Mouse (Mus musculus): ENCODE measurements at regions not wholly inside any gene's neighbourhood (a gene's known extent, or its start where the extent isn't known, plus 50 kb on each side); places are given as distances from the start of the nearest gene placed in this dataset.
A peak's percentile ranks its signal among the peaks of the same experiment; 100 is the strongest.
"Not testable (repeated sequence)": the region's sequence is repeated elsewhere in the genome, so short reads cannot be mapped to it uniquely, and the experiment has no call there.

- 27% methylated on average over 6 of the region's 6 CpGs for WGBS
- not testable (repeated sequence) for H3K27ac ChIP-seq (ENCODE audit: insufficient read depth, low read depth, low read length); H3K4me1 ChIP-seq (ENCODE audit: control insufficient read depth, insufficient read depth, low read length); H3K36me3 ChIP-seq (ENCODE audit: control insufficient read depth, insufficient read depth, low read length); H3K27me3 ChIP-seq (replicated peaks; ENCODE audit: control insufficient read depth, insufficient read depth, low read length); H3K4me3 ChIP-seq (ENCODE audit: insufficient read depth, low read depth, low read length)
- TF ChIP-seq CTCF (conservative IDR thresholded peaks at IDR 0.05; ENCODE audit: insufficient read depth, insufficient read length, low read depth, low read length), result peak; percentile 41
- peak; percentile 25 for DNase-seq
Observed at GRCm38 (mm10) chr3:3302657-3303056, 2447.9 kb upstream of the Gm8797 start.

DNA sequence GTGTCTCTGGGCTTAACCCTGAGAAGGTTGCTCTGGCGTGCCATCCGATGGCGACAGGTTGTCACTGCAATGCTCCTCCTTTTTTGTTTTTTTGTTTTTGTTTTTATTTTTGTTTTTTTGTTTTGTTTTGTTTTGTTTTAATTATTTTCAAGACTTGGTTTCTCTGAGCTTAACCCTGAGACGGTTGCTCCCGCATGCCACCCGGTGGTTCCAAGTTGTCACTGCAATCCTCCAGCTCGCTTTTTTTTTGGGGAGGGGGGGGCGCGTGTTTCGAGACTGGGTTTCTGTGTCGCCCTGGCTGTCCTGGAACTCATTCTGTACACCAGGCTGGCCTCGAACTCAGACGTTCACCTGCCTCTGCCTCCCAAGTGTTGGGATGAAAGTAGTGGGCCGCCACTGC is 2442.1 kb upstream of the Gm8797 start:
- TF ChIP-seq CTCF (conservative IDR thresholded peaks at IDR 0.05; ENCODE audit: insufficient read depth, insufficient read length, low read depth, low read length) (no peak), POLR2A (IDR thresholded peaks at IDR 0.05; ENCODE audit: low read depth, low read length) (no peak)
- Histone ChIP-seq H3K27me3 (replicated peaks; ENCODE audit: control insufficient read depth, insufficient read depth, low read length) (no peaks in the 10 kb centered on the region), H3K36me3 (ENCODE audit: control insufficient read depth, insufficient read depth, low read length) (no peaks in the 10 kb centered on the region), H3K4me3 (ENCODE audit: insufficient read depth, low read depth, low read length) (no peak overlapping the region), H3K27ac (ENCODE audit: insufficient read depth, low read depth, low read length) (no peak overlapping the region), H3K4me1 (ENCODE audit: control insufficient read depth, insufficient read depth, low read length) (no peaks in the 10 kb centered on the region)
- 59% methylated on average over 14 of the region's 14 CpGs for WGBS
- DNase-seq, result no peak

- H3K4me1 ChIP-seq (ENCODE audit: control insufficient read depth, insufficient read depth, low read length), result no peaks in the 10 kb centered on the region
- H3K4me3 ChIP-seq (ENCODE audit: insufficient read depth, low read depth, low read length), result no peak overlapping the region
- no peak for DNase-seq
- no peaks in the 10 kb centered on the region for H3K27me3 ChIP-seq (replicated peaks; ENCODE audit: control insufficient read depth, insufficient read depth, low read length)
- 64% methylated on average over 18 of the region's 18 CpGs for WGBS
- no peak overlapping the region for H3K27ac ChIP-seq (ENCODE audit: insufficient read depth, low read depth, low read length)
- TF ChIP-seq CTCF (conservative IDR thresholded peaks at IDR 0.05; ENCODE audit: insufficient read depth, insufficient read length, low read depth, low read length) (no peak), POLR2A (IDR thresholded peaks at IDR 0.05; ENCODE audit: low read depth, low read length) (no peak)
- H3K36me3 ChIP-seq (ENCODE audit: control insufficient read depth, insufficient read depth, low read length), result no peaks in the 10 kb centered on the region
Observed at GRCm38 (mm10) chr3:3308996-3309395, 2441.6 kb upstream of the Gm8797 start.

GRCm38 (mm10) chr3:3310811-3311210 is 2439.8 kb upstream of the Gm8797 start:
- TF ChIP-seq CTCF (conservative IDR thresholded peaks at IDR 0.05; ENCODE audit: insufficient read depth, insufficient read length, low read depth, low read length) (no peak), POLR2A (IDR thresholded peaks at IDR 0.05; ENCODE audit: low read depth, low read length) (no peak)
- Histone ChIP-seq H3K36me3 (ENCODE audit: control insufficient read depth, insufficient read depth, low read length) (no peaks in the 10 kb centered on the region), H3K27ac (ENCODE audit: insufficient read depth, low read depth, low read length) (no peak overlapping the region), H3K4me3 (ENCODE audit: insufficient read depth, low read depth, low read length) (no peak overlapping the region), H3K27me3 (replicated peaks; ENCODE audit: control insufficient read depth, insufficient read depth, low read length) (no peaks in the 10 kb centered on the region), H3K4me1 (ENCODE audit: control insufficient read depth, insufficient read depth, low read length) (no peaks in the 10 kb centered on the region)
- peak; percentile 5 for DNase-seq
- 19% methylated on average over 1 of the region's 1 CpGs for WGBS

DNA sequence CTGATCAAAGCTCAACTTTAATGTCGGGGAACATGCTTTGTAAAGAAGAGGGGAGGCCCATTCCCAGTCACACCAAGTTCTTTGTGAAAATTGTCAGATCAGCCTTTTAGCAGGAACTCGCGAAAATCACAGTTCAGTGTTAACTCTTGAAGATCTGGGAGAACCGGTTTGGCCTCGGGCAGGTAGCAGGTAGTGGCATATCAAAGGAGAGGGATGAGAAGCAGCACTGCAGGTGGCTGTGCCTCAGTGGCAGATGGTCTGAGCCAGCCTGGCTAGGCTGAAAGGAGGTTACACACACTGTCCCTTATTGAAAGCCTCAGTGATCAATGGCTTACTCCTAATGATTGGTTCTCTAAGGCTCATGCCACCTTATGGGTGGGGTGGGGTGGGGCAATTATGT is 2401.0 kb upstream of the Gm8797 start:
- no peak overlapping the region for H3K4me3 ChIP-seq (ENCODE audit: insufficient read depth, low read depth, low read length)
- 25% methylated on average over 5 of the region's 5 CpGs for WGBS
- no peaks in the 10 kb centered on the region for H3K4me1 ChIP-seq (ENCODE audit: control insufficient read depth, insufficient read depth, low read length)
- no peak for DNase-seq
- H3K36me3 ChIP-seq (ENCODE audit: control insufficient read depth, insufficient read depth, low read length), result no peaks in the 10 kb centered on the region
- H3K27me3 ChIP-seq (replicated peaks; ENCODE audit: control insufficient read depth, insufficient read depth, low read length), result no peaks in the 10 kb centered on the region
- H3K27ac ChIP-seq (ENCODE audit: insufficient read depth, low read depth, low read length), result no peak overlapping the region
- TF ChIP-seq CTCF (conservative IDR thresholded peaks at IDR 0.05; ENCODE audit: insufficient read depth, insufficient read length, low read depth, low read length) (no peak), POLR2A (IDR thresholded peaks at IDR 0.05; ENCODE audit: low read depth, low read length) (no peak)

DNA sequence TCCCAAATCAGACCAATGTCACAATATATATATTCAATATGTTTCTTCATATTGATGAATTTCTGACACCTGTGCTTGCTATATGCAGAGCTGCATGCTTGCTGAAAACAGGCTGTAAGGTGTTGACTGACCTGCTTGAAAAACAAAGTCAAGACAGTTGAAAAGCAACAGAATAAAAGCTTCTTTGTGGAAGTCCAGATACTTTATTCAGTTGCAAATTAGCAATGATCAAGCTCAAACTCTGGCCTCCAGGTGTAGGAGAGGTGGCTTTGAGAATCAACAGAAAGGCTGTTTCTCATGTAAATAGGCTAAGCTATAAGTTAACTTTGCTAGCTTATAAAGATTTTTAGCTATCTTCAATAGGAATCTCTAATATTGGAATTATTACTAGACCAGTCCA is 2379.7 kb upstream of the Gm8797 start:
- not testable (repeated sequence) for H3K27me3 ChIP-seq (replicated peaks; ENCODE audit: control insufficient read depth, insufficient read depth, low read length); H3K4me1 ChIP-seq (ENCODE audit: control insufficient read depth, insufficient read depth, low read length); H3K4me3 ChIP-seq (ENCODE audit: insufficient read depth, low read depth, low read length); DNase-seq; H3K36me3 ChIP-seq (ENCODE audit: control insufficient read depth, insufficient read depth, low read length); H3K27ac ChIP-seq (ENCODE audit: insufficient read depth, low read depth, low read length)

DNA sequence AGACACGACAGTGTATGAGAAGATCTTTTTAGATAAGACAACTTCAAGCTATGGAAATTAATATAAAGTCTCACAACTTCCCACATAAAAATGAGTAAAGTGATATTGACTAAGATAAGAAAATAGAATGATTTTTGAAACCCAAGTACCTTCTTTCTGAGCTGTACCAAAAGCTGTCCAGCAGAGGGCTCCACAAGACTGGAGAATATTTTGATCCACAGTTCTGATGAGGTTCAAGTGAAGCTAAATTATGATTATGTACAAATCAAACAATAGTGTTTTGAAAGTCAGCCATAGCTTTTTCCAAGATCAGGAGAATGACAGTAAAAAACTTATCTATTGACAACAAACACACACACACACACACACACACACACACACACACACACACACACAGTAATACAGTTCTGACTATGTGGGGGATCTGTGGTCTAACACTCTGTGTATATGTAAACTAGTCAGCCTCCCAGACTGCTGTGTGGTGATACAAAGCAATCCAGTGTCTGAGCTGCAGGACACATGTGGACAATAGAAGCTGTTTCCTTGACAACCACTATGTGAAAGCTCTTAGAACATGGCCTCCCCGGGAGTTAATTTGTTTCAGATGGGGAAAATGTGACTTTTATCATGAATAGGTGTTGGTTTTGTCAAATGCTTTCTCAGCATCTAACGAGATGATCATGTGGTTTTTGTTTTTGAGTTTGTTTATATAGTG is 2362.4 kb upstream of the Gm8797 start:
- Histone ChIP-seq H3K27ac (ENCODE audit: insufficient read depth, low read depth, low read length) (no peak overlapping the region), H3K4me1 (ENCODE audit: control insufficient read depth, insufficient read depth, low read length) (no peaks in the 10 kb centered on the region), H3K27me3 (replicated peaks; ENCODE audit: control insufficient read depth, insufficient read depth, low read length) (no peaks in the 10 kb centered on the region), H3K4me3 (ENCODE audit: insufficient read depth, low read depth, low read length) (no peak overlapping the region), H3K36me3 (ENCODE audit: control insufficient read depth, insufficient read depth, low read length) (no peaks in the 10 kb centered on the region)
- peak; percentile 7 for DNase-seq
- 47% methylated on average over 3 of the region's 3 CpGs for WGBS
- TF ChIP-seq CTCF (conservative IDR thresholded peaks at IDR 0.05; ENCODE audit: insufficient read depth, insufficient read length, low read depth, low read length) (no peak), POLR2A (IDR thresholded peaks at IDR 0.05; ENCODE audit: low read depth, low read length) (no peak)

All from kidney, adult 2 months (tissue).